Mouse (Mus musculus) left cerebral cortex, postnatal 10 days (tissue): ENCODE measurements at regions not wholly inside any gene's neighbourhood (a gene's known extent, or its start where the extent isn't known, plus 50 kb on each side); places are given as distances from the start of the nearest gene placed in this dataset.
"Not testable (repeated sequence)": the region's sequence is repeated elsewhere in the genome, so short reads cannot be mapped to it uniquely, and the experiment has no call there.

ENCODE experiments used
- DNase-seq, 2 experiments: peaks; one replicate each; pipeline ENCODE4 v3.0.0; 2021 to 2022; ENCODE audit warnings: low spot score in 2 of 2, mixed read lengths in 1 of 2; ENCODE audit errors: extremely low spot score in 1 of 2
- intact Hi-C: fragments of 180-260 bp; cut with DNase I; formaldehyde crosslinking; loops from one replicate; pipeline ENCODE4 v1.15.1; 2025

DNA sequence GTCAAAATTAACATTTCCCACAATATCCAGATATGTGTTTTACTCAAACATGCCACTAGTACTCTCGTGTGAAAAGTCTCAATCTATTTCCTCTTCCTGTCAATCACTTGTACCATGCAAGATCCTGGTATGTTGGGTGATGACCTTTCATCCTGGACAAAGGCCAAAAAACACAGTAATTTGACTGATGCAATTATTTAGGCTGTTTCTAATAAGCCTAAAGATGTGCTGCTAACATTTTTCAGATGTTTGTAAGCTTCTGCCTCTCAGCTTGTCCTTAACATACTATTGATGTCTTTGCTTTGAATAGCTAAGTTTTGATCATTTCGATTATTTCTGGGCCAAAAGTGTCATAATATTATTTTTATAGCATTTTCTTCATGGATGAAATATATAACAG is 418.4 kb upstream of the Arrdc4 start:
- intact Hi-C loops = no loop called here
- DNase-seq = no peak

DNA sequence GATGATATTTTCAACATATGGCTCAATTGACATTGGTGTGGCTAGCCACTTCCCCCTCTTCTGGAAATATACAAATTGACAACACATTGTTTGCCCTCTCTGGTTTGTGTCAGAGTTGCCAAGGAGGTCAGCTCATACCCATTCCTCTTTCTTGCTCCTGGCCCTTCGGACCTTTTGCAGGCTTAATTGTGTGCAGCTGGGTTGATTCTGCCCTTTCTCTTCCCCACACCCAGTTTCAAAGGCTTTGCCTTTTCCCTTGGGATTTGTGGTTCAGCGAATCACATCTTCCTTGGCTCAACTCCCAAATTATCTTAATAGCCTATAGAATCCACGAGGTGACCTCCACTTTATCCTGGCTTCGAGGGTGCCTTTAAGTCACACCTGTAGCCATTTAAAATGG is 412.9 kb upstream of the Arrdc4 start:
- intact Hi-C loops = no loop called here
- no peak for DNase-seq

DNA sequence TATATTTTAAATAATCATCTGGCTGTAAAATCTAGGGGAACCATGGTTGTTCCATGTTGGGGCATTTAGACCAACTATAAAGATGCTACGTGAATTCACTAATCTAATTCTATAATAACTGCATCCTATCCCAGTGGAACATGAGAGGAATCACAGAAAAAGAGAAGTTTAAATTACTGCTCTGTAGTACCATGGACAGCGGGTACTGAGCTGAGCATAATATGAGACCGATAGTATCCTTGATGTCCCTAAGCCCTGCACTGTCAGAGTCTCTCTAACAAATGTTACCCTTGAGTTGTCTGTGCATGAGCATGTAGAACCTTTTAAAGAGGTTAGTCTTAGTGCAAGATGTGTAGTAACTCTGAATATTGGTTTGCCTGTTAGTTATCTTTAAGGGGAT is 393.3 kb upstream of the Arrdc4 start:
- intact Hi-C loops = no loop called here
- DNase-seq = no peak

DNA sequence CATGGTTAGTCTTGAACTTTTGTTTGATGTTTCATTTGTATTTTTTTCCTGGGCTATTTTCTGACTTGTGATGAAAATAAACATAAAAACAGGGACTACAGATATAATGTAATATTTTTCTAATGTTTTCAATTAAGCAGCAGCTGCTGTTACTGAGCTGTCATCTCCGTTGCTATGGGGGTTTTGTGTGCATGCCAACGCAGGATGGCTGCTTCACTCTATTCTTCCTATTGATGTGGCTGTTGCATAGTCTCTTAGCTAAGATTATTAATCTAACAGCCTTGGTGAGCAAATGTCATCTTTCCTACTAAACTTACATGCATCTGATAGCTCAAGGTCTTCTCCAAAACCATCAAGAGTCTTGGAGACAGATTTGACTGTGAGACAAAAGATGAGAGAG is 384.4 kb upstream of the Arrdc4 start:
- intact Hi-C loops = no loop called here
- DNase-seq = no peak

DNA sequence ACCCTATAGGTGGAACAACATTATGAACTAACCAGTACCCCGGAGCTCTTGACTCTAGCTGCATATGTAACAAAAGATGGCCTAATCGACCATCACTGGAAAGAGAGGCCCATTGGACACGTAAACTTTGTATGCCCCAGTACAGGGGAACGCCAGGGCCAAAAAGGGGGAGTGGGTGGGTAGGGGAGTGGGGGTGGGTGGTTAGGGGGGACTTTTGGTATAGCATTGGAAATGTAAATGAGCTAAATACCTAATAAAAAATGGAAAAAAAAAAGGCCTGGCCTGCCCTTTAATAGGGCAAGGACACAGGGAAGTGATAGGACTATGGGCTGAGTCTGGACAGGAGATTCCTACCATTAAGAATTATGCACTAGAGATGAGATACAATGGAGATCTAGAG is 352.7 kb upstream of the Arrdc4 start:
- intact Hi-C loops, DNase-seq: not testable (repeated sequence)

DNA sequence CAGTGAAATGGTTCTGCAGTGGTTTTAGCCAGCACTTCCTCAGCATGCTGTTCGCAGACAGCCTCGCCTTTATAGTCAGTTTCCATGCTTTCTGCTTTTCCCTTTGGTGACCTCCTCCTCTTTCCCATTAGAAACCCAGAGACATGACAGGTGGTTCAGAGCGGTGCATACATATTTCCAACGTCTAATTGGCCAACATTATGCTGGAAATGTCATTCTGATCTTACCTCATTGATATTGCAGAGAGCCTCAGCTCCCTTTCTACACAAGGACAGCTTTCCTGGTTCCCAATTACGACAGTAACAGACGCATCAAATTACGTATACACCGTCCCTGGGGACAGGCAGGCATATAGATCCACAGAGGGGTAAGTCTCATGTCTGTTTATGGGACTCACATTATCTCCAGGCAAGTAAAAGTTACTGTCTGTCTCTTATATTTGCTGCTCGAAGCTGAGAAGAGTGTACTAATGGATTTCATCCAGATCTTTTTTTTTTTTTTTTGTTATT is 348.6 kb upstream of the Arrdc4 start:
- intact Hi-C loops = no loop called here
- no peak for DNase-seq

DNA sequence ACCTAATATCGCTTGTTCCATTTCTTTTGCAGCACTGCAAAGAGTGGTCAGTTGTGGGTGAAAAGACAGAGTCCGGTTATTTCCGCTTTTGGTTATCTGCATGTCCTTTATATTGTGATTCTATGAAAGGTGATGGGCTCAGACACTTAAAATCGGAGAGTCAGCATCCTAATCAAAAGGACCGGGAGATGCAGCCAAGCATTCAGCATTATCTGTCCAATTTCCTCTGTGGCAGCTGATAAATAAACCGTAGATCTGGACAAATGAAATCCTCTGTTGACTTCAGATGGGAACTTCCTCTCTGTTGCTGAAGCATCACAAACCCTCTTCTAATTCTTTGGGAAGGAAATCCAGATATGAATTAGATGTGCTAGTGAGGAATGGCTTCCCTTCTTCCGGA is 325.7 kb upstream of the Arrdc4 start:
- DNase-seq = no peak
- intact Hi-C loops = no loop called here

DNA sequence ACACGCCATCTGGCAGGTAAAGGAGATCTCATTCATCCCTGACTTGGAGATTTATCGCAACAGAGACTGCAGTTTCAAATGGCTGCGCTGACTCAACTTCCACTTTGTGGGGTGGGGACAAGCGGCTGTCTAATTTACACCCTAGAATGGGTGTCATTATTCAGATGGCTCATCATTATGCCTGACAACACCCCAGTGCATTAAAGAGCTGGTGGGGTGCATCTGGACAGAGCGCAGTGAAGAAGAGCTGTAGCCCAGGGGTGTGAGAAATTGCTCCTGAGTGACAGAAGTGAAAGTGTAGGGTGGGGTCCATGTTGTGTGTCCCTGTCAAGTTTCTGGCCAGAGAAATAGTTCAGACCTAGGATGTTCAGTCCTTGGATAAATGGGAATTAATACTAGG is 314.0 kb upstream of the Arrdc4 start:
- DNase-seq = no peak
- intact Hi-C loops = no loop called here

DNA sequence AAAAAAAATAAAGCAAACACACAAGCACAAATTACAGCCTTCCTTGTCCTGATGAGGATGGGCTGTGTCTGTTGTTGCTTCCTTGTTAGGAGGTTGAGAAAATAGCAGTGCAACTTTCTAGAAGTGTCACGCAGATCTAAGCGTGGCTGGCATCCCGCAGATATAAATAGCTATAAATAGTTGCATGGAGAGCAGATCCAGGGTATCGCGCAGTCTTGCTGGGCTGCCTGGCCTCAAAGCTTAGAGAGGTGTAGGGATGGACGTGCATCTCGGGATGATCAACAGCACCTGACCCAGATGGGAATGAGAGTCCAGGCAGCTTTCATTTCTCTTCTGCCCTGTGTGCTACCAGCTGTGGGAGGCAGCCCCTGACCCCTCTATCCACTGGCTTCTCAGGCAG is 313.5 kb upstream of the Arrdc4 start:
- intact Hi-C loops = no loop called here

DNA sequence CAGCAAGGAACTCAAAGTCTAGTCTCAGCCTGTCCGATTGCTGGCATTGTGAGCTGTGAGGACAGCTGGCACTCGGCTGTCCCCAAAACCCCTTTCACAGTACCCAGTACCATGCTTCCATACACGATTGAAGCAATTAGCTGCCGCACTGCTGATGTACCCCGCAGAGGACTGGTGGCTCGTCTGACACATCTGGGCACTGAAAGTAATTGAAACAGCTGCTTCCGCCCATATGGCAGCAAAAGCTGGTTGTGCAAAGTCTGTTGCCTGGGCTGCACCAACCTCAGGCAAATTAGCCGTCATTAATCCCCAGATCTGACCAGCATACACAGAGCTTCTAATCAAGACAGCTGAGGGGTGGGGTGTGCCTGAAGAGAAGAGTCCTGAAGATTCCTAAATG is 313.1 kb upstream of the Arrdc4 start:
- peak in 1 of 2 experiments; percentile 2 for DNase-seq
- intact Hi-C loops = no loop called here

More for the DNA sequence above, 313.5 kb upstream of the Arrdc4 start:
- DNase-seq = no peak

DNA sequence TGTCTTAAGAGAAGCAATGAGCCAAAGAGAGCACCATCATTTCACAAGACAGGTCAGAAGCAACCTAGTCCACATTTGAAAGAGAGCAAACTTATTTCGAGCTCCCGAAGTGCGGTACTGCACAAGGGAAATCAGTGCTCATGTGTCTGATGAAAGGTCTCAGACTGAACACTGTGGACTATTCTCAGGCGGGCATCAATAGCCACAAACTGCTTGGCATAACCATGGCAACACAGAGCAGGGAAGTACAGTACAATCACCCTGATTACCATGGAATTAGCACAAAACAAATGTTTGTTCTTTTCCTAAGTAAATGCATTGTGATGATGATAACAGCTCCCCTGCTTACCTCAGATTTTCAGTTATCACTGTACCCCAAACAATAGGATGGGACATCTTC is 312.2 kb upstream of the Arrdc4 start:
- intact Hi-C loops = no loop called here
- DNase-seq = no peak

DNA sequence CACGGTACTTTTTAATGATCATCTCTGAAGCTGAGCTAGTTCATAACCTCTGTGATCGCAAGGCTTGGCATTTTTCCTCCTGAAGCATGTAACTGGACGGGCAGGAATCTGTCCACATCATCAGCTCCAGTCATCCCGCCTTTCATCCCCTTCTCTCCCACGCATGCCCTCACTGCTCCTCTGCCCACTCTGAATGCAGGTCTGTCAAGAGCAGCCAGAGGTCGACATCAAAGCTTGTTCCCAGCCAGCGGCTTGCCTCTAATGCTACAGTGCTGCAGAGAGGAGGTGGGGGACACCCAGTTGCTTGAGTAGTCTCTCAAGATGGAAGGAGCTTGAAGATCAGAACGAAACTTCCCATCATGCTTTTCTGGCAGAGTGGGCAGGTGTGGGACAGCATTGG is 267.5 kb upstream of the Arrdc4 start:
- intact Hi-C loops = no loop called here
- no peak for DNase-seq

DNA sequence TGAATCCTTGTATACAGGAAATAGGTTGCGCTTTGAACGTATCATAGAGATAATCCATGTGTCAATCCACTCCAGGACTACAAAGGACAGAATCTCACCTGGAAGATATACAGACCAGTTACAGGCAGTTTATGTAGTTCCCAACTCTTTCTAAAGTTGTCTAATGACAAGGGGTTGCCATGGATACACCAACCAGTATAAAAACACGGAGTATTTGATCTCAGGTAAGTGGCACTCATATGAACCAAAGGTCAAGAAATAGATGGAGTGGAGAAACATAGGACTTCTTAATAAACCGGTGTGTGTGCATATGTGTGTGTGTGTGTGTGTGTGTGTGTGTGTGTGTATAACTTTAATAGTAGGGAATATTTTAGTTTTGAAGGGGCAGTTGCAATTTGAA is 266.0 kb upstream of the Arrdc4 start:
- DNase-seq = no peak
- intact Hi-C loops = no loop called here

DNA sequence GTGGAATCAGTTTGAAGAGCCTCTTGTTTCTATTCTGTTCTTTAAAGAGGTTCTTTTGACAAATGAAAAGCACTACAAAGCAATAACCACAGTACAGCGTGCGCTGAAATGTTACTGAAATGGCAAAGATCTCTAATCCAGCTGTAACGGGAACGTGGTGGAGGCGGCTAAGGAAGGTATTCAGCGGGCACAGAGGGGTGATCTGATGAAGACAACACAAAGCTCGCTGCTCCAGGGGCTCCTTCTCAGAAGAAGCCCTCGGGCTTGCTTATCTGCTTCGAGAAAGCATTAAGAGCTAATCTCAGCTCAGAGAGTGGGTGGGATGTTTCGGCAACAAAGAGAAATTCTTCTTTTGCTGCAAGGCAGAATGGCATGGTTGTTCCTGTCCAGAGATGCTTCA is 258.2 kb upstream of the Arrdc4 start:
- no peak for DNase-seq
- intact Hi-C loops = no loop called here

DNA sequence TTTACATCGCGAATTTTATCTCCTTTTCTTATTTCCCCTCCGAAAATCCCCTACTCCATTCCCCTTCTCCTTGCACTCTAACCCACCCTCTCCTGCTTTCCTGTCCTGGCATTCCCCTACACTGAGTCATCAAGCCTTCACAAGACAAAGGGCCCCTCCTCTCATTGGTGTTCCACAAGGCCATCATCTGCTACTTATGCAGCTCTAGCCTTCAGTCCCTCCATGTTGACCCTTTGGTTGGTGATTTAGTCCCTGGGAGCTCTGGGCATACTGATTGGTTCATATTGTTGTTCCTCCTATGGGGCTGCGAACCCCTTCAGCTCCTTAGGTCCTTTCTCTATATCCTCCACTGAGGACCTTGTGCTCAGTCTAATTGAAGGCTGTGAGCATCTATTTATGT is 239.0 kb upstream of the Arrdc4 start:
- DNase-seq = no peak
- intact Hi-C loops = no loop called here

DNA sequence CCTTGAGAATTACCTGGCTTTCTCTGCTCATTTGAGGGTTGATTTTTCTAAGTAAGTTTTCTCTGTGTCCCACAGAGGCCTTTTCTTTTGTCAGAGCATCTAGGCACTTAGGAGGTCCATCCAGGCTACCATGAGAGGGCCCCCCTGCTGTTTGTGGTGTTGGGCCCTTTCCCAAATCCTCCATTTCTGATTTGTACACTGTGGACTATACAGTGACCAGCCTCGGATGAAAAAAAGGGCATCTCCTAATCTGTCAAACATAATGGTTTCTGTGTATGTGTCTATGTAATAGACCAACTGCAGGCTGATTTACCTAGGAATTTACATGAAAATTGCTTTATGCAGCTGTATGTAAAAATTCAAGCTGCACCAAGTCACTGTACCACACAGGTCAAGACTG is 234.9 kb upstream of the Arrdc4 start:
- intact Hi-C loops = no loop called here
- no peak for DNase-seq

DNA sequence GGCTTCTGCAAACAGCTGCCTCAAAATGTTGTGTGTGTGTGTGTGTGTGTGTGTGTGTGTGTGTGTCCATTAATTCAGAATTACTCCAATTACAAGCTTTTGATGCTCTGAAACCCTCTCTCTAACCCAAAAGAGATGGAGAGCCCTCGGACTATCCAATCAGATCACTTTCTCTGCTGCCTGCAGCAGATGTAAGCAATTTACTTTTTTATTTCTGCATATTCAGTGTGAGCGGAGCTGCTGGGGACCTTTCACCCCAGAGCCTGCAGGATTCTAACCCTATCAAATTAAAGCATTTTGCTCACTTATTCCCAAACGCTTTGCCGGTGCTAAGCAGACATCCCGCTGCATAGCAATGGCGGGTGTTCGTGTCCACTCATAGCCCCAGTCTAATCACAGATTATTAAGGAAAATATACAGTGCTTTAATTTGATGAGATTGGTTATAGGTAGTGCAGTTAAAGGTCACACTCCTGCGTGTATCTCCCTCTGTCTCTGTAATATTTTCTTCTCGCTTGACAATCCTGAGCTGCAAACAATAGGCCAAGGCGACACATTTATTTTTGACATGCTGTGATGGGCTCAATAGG is 234.0 kb upstream of the Arrdc4 start:
- intact Hi-C loops = no loop called here
- DNase-seq = no peak

DNA sequence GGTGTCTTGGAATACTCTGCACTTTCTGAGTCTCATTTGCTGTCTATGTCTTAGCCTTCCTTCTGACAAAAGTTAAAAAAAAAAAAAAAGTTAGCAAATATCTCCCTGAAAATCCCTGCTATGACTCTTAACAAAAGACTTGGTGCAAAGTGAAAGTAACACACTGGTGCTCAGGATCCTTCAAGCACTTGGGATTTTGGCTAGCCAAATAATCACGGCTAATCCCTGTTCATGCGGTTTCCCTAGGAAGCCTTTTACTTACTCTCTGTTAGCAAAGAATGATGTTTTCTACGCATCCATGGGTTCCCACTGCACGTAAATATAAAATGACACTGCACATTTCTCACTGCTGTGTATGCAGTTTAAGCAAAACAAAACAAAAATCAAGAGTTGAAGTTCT is 229.5 kb upstream of the Arrdc4 start:
- DNase-seq = no peak
- intact Hi-C loops = no loop called here

DNA sequence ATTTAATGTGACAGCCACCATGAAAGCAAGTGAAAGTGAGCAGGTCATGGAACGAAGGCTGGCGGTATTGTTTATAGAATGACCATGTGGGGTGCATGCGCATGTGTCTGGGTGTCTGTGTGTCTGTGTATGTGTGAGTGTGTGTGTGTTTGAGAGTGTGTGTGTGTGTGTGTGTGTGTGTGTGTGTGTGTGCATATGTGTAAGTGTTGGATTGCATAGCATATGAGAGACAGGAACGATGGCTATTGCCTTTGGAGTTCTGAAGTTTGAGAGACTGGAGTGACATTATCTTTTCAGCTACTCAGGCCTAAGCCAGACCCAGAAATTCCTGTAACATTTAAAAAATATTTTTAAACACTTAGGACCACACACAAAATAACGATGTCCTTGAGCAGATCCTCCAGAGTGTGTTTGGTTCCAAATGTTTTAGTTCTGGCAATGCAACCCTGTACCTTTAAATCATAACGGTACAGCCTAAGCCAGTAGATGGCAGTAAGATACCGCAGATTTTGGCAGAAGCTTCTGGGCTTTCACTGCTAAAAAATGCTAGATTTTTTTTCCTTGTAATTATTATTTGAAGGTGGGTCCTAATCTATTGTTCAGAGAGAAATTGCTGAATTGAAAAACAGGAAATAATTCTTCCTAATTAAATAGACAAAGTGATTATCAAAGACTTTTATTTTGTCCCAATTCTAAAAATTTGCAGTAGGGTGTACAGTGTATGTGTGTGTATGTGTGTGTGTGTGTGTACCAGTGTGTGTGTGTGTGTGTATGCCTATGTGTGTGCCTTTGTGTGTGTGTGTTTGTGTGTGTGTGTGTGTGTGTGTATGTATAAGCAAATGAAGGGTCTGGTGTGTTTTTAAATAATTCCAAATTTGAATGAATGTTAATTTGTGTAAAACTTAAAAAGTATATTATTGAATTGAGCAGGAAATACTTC is 228.0 kb upstream of the Arrdc4 start:
- peak; percentile 42 to 63 for DNase-seq
- intact Hi-C loops = loop anchor here (2.0 kb wide), 2 partner anchors 1358 to 1388 kb away; no protein-coding TSS in a partner anchor

DNA sequence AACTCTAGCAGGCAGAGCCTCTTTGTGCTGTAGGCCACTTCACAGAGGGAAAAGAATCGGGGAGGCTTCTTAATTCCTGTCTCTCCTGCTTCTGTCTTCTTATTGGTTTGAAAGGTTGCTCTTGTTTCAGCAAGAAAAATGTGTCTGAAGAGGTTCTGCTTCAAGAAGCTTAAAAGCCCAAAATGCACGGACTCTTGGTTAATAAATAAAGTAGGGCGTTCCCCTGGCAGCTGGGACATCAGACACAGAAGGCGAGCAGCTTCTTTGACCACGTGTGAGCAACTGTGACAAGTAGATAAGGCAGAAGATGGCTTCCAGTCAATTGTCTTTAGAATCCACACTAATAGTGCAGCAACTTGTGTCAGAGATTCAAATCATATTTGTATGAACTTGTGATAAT is 226.9 kb upstream of the Arrdc4 start:
- DNase-seq = no peak
- intact Hi-C loops = loop anchor here (2.0 kb wide), 2 partner anchors 1359 to 1389 kb away; no protein-coding TSS in a partner anchor
